Mouse (Mus musculus) ES-E14 (cell line): ENCODE measurements around the gene Abcb11.

ENCODE experiments used
- MAFK ChIP-seq: IDR thresholded peaks from 2 replicates; pipeline ENCODE4 v1.6.1; 2014; ENCODE audit warnings: mild to moderate bottlenecking, low read depth, low read length, inconsistent platforms; ENCODE audit not compliant: insufficient read depth
- ZC3H11A ChIP-seq: IDR thresholded peaks from 2 replicates; pipeline ENCODE4 v1.6.1; 2012; ENCODE audit warnings: low read depth, mild to moderate bottlenecking, inconsistent platforms, low read length, borderline replicate concordance

DNA sequence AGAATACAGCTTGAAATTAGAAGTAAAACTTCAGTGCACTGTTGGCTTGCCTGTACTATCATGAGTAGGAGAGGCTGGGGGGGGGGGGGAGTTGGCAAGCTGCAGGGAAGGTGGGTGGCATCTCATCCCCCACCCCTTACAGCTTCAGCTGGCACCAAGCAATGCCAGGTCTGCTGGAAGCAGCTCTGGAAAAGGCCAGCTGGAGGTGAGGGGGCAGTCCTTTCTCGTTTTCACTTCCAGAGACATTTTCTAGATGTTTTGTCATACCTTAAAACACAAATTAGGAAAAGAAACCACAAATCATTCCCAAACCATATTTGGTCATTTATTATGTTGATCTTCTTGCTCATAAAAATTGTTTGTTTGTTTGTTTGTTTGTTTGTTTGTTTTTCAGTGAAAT lies 37.4 kb upstream of the Abcb11 start:
- TF ChIP-seq ZC3H11A (no peak), MAFK (no peak)
